Mouse (Mus musculus): ENCODE results near the gene Kcnmb4. TPM values are rescaled to one million over a fixed set of nuclear protein-coding genes. Genes with fewer than 3 reads are reported as not detected.

Gene Kcnmb4
- polyA plus RNA-seq, 2 experiments: 0.14 to 0.22 TPM

- H3K9ac ChIP-seq (replicated peaks): no peak overlapping the region
- no peaks in the 10 kb centered on the region for H3K27me3 ChIP-seq (ENCODE audit: control insufficient read depth, insufficient read depth, low read length)
- ATAC-seq (ENCODE audit: insufficient read depth): no peak
- H3K27ac ChIP-seq: no peak overlapping the region
- no peak overlapping the region for H3K4me2 ChIP-seq (ENCODE audit: low read depth)
- H3K36me3 ChIP-seq (replicated peaks; ENCODE audit: control insufficient read depth, insufficient read depth, low read depth): no peaks in the 10 kb centered on the region
- no peak for DNase-seq (ENCODE audit: low read depth in 3 of 3, low spot score in 3 of 3)
- no peaks in the 10 kb centered on the region for H3K4me1 ChIP-seq (replicated peaks; ENCODE audit: control insufficient read depth in 2 of 2, insufficient read depth in 2 of 2, low read length in 1 of 2)
- no peaks in the 10 kb centered on the region for H3K9me3 ChIP-seq (ENCODE audit: control insufficient read depth, low read length)
- H3K4me3 ChIP-seq (ENCODE audit: insufficient read depth in 1 of 2, low read depth in 2 of 2, low read length in 2 of 2): no peak overlapping the region
- 74% methylated on average over 4 of the region's 4 CpGs for WGBS (ENCODE audit: insufficient replicate concordance)
- TF ChIP-seq CTCF (IDR thresholded peaks at IDR 0.05; ENCODE audit: low read depth): no peak
- no peak for TF ChIP-seq EP300 (IDR thresholded peaks at IDR 0.05; ENCODE audit: low read depth)
Measured at GRCm38 (mm10) chr10:116376853-116377252, 96.8 kb downstream of the Kcnmb4 start.

DNA sequence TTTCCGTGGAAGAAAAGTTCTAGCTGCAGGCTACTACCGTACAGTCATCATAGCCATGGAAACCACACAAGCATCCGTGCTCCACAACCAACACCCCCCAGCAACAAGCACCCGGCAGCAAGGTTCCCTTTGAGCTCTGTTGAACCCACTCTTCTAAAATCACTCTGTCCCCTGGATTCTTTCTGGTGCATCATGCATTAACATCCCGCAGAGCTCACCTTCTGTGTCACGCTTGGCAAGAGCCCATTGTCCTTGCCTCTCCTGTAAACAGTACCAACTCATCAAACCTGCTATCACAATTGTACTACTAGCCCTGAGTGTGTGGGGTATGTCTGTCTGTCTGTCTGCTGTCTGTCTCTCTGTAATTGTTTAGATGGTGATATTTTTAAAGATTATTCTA is 99.6 kb downstream of the Kcnmb4 start:
- no peak overlapping the region for H3K9ac ChIP-seq (replicated peaks)
- 75% methylated on average over 6 of the region's 6 CpGs for whole genome bisulfite sequencing (ENCODE audit: insufficient replicate concordance)
- no peaks in the 10 kb centered on the region for H3K9me3 ChIP-seq (ENCODE audit: control insufficient read depth, low read length)
- no peak overlapping the region for H3K4me3 ChIP-seq (ENCODE audit: insufficient read depth in 1 of 2, low read depth in 2 of 2, low read length in 2 of 2)
- no peaks in the 10 kb centered on the region for H3K27me3 ChIP-seq (ENCODE audit: control insufficient read depth, insufficient read depth, low read length)
- no peak overlapping the region for H3K27ac ChIP-seq
- H3K4me1 ChIP-seq (replicated peaks; ENCODE audit: control insufficient read depth in 2 of 2, insufficient read depth in 2 of 2, low read length in 1 of 2): no peaks in the 10 kb centered on the region
- DNase-seq (ENCODE audit: low read depth in 3 of 3, low spot score in 3 of 3) (no peak), ATAC-seq (ENCODE audit: insufficient read depth) (no peak)
- H3K36me3 ChIP-seq (replicated peaks; ENCODE audit: control insufficient read depth, insufficient read depth, low read depth): no peaks in the 10 kb centered on the region
- H3K4me2 ChIP-seq (ENCODE audit: low read depth): no peak overlapping the region
- no peak for TF ChIP-seq EP300 (IDR thresholded peaks at IDR 0.05; ENCODE audit: low read depth)
- TF ChIP-seq CTCF (IDR thresholded peaks at IDR 0.05; ENCODE audit: low read depth): no peak

DNA sequence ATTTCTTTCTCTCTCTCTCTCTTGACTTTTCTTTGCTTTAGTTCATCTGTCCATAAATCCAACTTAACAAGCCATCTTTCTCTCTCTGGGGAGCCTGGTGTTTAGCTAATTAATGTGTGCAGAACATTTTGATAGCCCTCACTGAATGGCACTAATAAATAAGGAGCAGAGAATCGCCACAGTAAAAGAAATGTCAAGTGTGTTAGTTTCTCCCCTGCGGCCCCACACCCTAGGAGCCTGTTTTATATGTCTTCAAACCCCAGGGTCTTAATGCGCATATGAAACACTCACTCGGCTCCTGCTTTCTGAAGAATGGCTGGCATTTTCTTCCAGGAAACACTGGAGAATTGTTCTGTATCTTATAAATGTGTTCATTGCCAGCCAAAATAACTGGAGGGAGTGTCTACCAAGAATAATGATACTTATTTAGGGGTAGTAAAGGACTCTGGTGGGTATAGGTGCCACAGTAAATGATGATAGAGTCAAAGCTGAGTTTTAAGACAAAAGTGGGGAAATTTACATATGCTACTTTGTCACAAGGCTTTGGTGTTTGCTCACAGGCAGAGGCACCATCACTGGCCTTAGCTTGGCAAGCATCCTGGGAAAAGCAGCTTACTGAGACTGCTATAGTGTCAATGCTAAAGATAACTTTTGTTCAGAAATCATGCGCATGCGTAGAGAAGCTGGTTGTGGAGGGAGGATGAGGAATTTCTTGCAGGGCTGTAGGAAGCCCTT is 102.5 kb downstream of the Kcnmb4 start:
- H3K4me3 ChIP-seq (ENCODE audit: insufficient read depth in 1 of 2, low read depth in 2 of 2, low read length in 2 of 2): no peak overlapping the region
- DNase-seq (ENCODE audit: low read depth in 3 of 3, low spot score in 3 of 3) (no peak), ATAC-seq (ENCODE audit: insufficient read depth) (no peak)
- H3K36me3 ChIP-seq (replicated peaks; ENCODE audit: control insufficient read depth, insufficient read depth, low read depth): no peaks in the 10 kb centered on the region
- no peak overlapping the region for H3K27ac ChIP-seq
- H3K4me1 ChIP-seq (replicated peaks; ENCODE audit: control insufficient read depth in 2 of 2, insufficient read depth in 2 of 2, low read length in 1 of 2): no peaks in the 10 kb centered on the region
- no peaks in the 10 kb centered on the region for H3K9me3 ChIP-seq (ENCODE audit: control insufficient read depth, low read length)
- TF ChIP-seq CTCF (IDR thresholded peaks at IDR 0.05; ENCODE audit: low read depth) (no peak), EP300 (IDR thresholded peaks at IDR 0.05; ENCODE audit: low read depth) (no peak)
- H3K4me2 ChIP-seq (ENCODE audit: low read depth): no peak overlapping the region
- H3K27me3 ChIP-seq (ENCODE audit: control insufficient read depth, insufficient read depth, low read length): no peaks in the 10 kb centered on the region
- 69% methylated on average over 6 of the region's 6 CpGs for WGBS (ENCODE audit: insufficient replicate concordance)
- no peak overlapping the region for H3K9ac ChIP-seq (replicated peaks)

Other genes with a start within 250 kb of the Kcnmb4 start
- gene Ptprb, start 198.4 kb downstream of the Kcnmb4 start, polyA plus RNA-seq (2012; rRNA removed): 0.52 and 0.71 TPM in 2 replicates
- 0.72 and 1.0 TPM in 2 replicates for gene Ptprb, start 198.4 kb downstream of the Kcnmb4 start, polyA plus RNA-seq (2014; fragmentation: Nextera tagmentation; extraction: Ambion mirVana)
- 15.8 and 23.2 TPM in 2 replicates for gene Cnot2, start 107.6 kb upstream of the Kcnmb4 start, polyA plus RNA-seq (2012; rRNA removed)
- 38.0 and 39.9 TPM in 2 replicates for gene Cnot2, start 107.6 kb upstream of the Kcnmb4 start, polyA plus RNA-seq (2014; fragmentation: Nextera tagmentation; extraction: Ambion mirVana)

Measured in liver, embryonic 14.5 days (tissue).